ENCODE assay signal across 8 mouse cellular contexts in genomic region chr6:117878700-117879407, GRCm38 (mm10). TPM values are rescaled to one million over a fixed set of nuclear protein-coding genes. Genes with fewer than 3 reads are reported as not detected.
DNase-seq lines count a peak whose midpoint lies in the region; ATAC-seq and TF ChIP-seq lines count a peak whose summit lies in the region.

No protein-coding gene starts in this region.

- H3K36me3 ChIP-seq in erythroblast, embryonic 14.5 days (ENCODE audit: control insufficient read depth): peaks cover 5% of the 10 kb centered on the region
- no peaks in the 10 kb centered on the region for H3K36me3 ChIP-seq in hindbrain, embryonic 11.5 days (ENCODE audit: control insufficient read depth, insufficient read depth, low read length)
- H3K36me3 ChIP-seq in macrophage (ENCODE audit: inconsistent target): no peaks in the 10 kb centered on the region

- 11% methylated on average over 26 of the region's 26 CpGs for WGBS in hindbrain, embryonic 11.5 days
- WGBS in macrophage (ENCODE audit: missing documents): 7% methylated on average over 26 of the region's 26 CpGs

- peak overlapping the region; percentile 97 for H3K27ac ChIP-seq in hindbrain, embryonic 11.5 days (ENCODE audit: low read depth, low read length)
- H3K27ac ChIP-seq in left cerebral cortex, adult 2 months: peak overlapping the region; percentile 100
- peak overlapping the region; percentile 78 for H3K27ac ChIP-seq in macrophage

- no peaks in the 10 kb centered on the region for H3K27me3 ChIP-seq in erythroblast, embryonic 14.5 days (ENCODE audit: control insufficient read depth)
- no peaks in the 10 kb centered on the region for H3K27me3 ChIP-seq in hindbrain, embryonic 11.5 days (ENCODE audit: control insufficient read depth, insufficient read depth, low read length)

- H3K79me2 ChIP-seq in macrophage (ENCODE audit: inconsistent target): no peaks in the 10 kb centered on the region

- peak overlapping the region; percentile 59 for H3K4me2 ChIP-seq in hindbrain, embryonic 11.5 days (replicated peaks; ENCODE audit: low read depth, low read length)

- intact Hi-C loops in left cerebral cortex, adult 2 months (cut with DNase I): loop anchor here (1.0 kb wide), 3 partner anchors 27 to 38 kb away; partner anchors contain the start of gene Zfp637

- peak overlapping the region; percentile 80 for H3K9ac ChIP-seq in hindbrain, embryonic 11.5 days (ENCODE audit: low read depth, low read length)

- peak; percentile 94 for DNase-seq in cerebellum, adult 9-10 months
- no peak for DNase-seq in cerebellum, postnatal 4 days (ENCODE audit: low spot score in 2 of 2)
- peak; percentile 94 for DNase-seq in NIH3T3 (ENCODE audit: low read depth)
- peak; percentile 89 for DNase-seq in hindbrain, embryonic 11.5 days (ENCODE audit: low spot score)
- peak in 1 of 2 experiments; percentile 86 for DNase-seq in left cerebral cortex, adult 2 months (ENCODE audit: extremely low spot score in 1 of 2, low spot score in 2 of 2)
- DNase-seq in skeletal muscle tissue, adult 2 months (ENCODE audit: low read depth, low spot score): peak; percentile 94

- no peaks in the 10 kb centered on the region for H3K9me3 ChIP-seq in erythroblast, embryonic 14.5 days (ENCODE audit: control insufficient read depth, low read length)
- no peaks in the 10 kb centered on the region for H3K9me3 ChIP-seq in hindbrain, embryonic 11.5 days (ENCODE audit: control insufficient read depth, low read length)

- peak overlapping the region; percentile 88 for H3K4me3 ChIP-seq in erythroblast, embryonic 14.5 days (replicated peaks)
- peak overlapping the region; percentile 44 for H3K4me3 ChIP-seq in hindbrain, embryonic 11.5 days (ENCODE audit: low read depth, low read length)
- H3K4me3 ChIP-seq in left cerebral cortex, adult 2 months: peak overlapping the region; percentile 62
- H3K4me3 ChIP-seq in macrophage (ENCODE audit: inconsistent target): peak overlapping the region; percentile 55

- peaks cover 45% of the 10 kb centered on the region for H3K4me1 ChIP-seq in erythroblast, embryonic 14.5 days (ENCODE audit: control insufficient read depth)
- H3K4me1 ChIP-seq in hindbrain, embryonic 11.5 days (replicated peaks; ENCODE audit: control insufficient read depth, insufficient read depth, low read length): no peaks in the 10 kb centered on the region

- ATAC-seq in hindbrain, embryonic 11.5 days (ENCODE audit: low FRiP score): peak; percentile 86; the same call in 1 of the 2 replicates

- no peak for TF ChIP-seq CTCF in left cerebral cortex, adult 2 months (IDR thresholded peaks at IDR 0.05)

RNA-seq across cellular contexts. Expression of gene Zfp239, which starts 17.0 kb away (rescaled TPM):
- 0.03 and 0.04 TPM in 2 replicates for polyA plus RNA-seq in erythroblast, embryonic 14.5 days (2012)
- 11.8 and 13.3 TPM in 2 replicates for polyA plus RNA-seq in hindbrain, embryonic 11.5 days (2014; fragmentation: Nextera tagmentation; extraction: Ambion mirVana)
- 10 to 100 TPM; 44.7 to 49.2 TPM for total RNA-seq in left cerebral cortex, adult 2 months (2021)
- 1 to 10 TPM in 2 of 26 experiments, under 1 TPM in 8, not detected in 16; 0.23 to 1.9 (median 0.70) TPM for total RNA-seq in macrophage (2018; cell fraction: chromatin; rRNA removed)
- total RNA-seq in macrophage (2018; cell fraction: cytosol; rRNA removed): under 1 TPM; 0.10 to 0.65 (median 0.20) TPM
- 1 to 10 TPM in 1 of 26 experiments, under 1 TPM in 10, not detected in 15; 0.17 to 1.2 (median 0.36) TPM for total RNA-seq in macrophage (2018; cell fraction: nucleus; rRNA removed)
- polyA plus RNA-seq in macrophage (2018): 0.40 to 0.84 TPM (median 0.42 TPM) in 3 replicates

RNA-seq across cellular contexts. Expression of gene Hnrnpf, which starts 21.3 kb away (rescaled TPM):
- polyA plus RNA-seq in erythroblast, embryonic 14.5 days (2012): 13.1 and 14.1 TPM in 2 replicates
- polyA plus RNA-seq in hindbrain, embryonic 11.5 days (2014; fragmentation: Nextera tagmentation; extraction: Ambion mirVana): 619 and 688 TPM in 2 replicates
- total RNA-seq in left cerebral cortex, adult 2 months (2021): 100 to 1,000 TPM; 111 to 116 TPM
- 100 to 1,000 TPM in 25 of 26 experiments, 10 to 100 TPM in 1; 89.6 to 241 (median 173) TPM for total RNA-seq in macrophage (2018; cell fraction: chromatin; rRNA removed)
- total RNA-seq in macrophage (2018; cell fraction: cytosol; rRNA removed): 100 to 1,000 TPM; 364 to 516 (median 421) TPM
- 100 to 1,000 TPM; 174 to 339 (median 272) TPM for total RNA-seq in macrophage (2018; cell fraction: nucleus; rRNA removed)
- polyA plus RNA-seq in macrophage (2018): 406 to 706 TPM (median 525 TPM) in 3 replicates

RNA-seq across cellular contexts. Expression of gene Zfp637, which starts 37.9 kb away (rescaled TPM):
- 0.95 and 1.4 TPM in 2 replicates for polyA plus RNA-seq in erythroblast, embryonic 14.5 days (2012)
- polyA plus RNA-seq in hindbrain, embryonic 11.5 days (2014; fragmentation: Nextera tagmentation; extraction: Ambion mirVana): 132 and 136 TPM in 2 replicates
- total RNA-seq in left cerebral cortex, adult 2 months (2021): 10 to 100 TPM; 53.6 to 60.3 TPM
- total RNA-seq in macrophage (2018; cell fraction: chromatin; rRNA removed): 10 to 100 TPM in 8 of 26 experiments, 1 to 10 TPM in 15, under 1 TPM in 1, not detected in 2; 0.94 to 22.4 (median 7.6) TPM
- total RNA-seq in macrophage (2018; cell fraction: cytosol; rRNA removed): 10 to 100 TPM in 19 of 26 experiments, 1 to 10 TPM in 7; 6.9 to 23.8 (median 14.2) TPM
- 10 to 100 TPM in 8 of 26 experiments, 1 to 10 TPM in 18; 1.6 to 22.5 (median 6.0) TPM for total RNA-seq in macrophage (2018; cell fraction: nucleus; rRNA removed)
- 18.6 to 20.6 TPM (median 19.0 TPM) in 3 replicates for polyA plus RNA-seq in macrophage (2018)

RNA-seq across cellular contexts. Expression of gene Fxyd4, which starts 58.6 kb away (rescaled TPM):
- polyA plus RNA-seq in erythroblast, embryonic 14.5 days (2012): not detected in 2 replicates
- polyA plus RNA-seq in hindbrain, embryonic 11.5 days (2014; fragmentation: Nextera tagmentation; extraction: Ambion mirVana): 1.6 and 2.5 TPM in 2 replicates
- total RNA-seq in left cerebral cortex, adult 2 months (2021): not detected
- not detected for total RNA-seq in macrophage (2018; cell fraction: chromatin; rRNA removed)
- not detected for total RNA-seq in macrophage (2018; cell fraction: cytosol; rRNA removed)
- total RNA-seq in macrophage (2018; cell fraction: nucleus; rRNA removed): not detected
- not detected in 3 replicates for polyA plus RNA-seq in macrophage (2018)

Comparison
In these comparisons a context has a peak if more than half of its experiments do, and no peak if none do; other contexts are left out.
1. DNase-seq: peak in cerebellum, adult 9-10 months (single experiment), NIH3T3 (single experiment), hindbrain, embryonic 11.5 days (single experiment) and skeletal muscle tissue, adult 2 months (single experiment); none in cerebellum, postnatal 4 days (0 of 2).
2. RNA of gene Hnrnpf, which starts 21.3 kb away (polyA plus RNA-seq): 406 to 706 TPM in macrophage and 619 to 688 TPM in hindbrain, embryonic 11.5 days; 13.1 to 14.1 TPM in erythroblast, embryonic 14.5 days; every median in the first group is over 10 times any median in the second.
3. Peak in every context shown above with its lines, with median percentiles within 50 percentile points of each other: H3K4me3 ChIP-seq and H3K27ac ChIP-seq.